Comparison of ENCODE assay signal across 12 mouse cellular contexts in the genomic region with DNA sequence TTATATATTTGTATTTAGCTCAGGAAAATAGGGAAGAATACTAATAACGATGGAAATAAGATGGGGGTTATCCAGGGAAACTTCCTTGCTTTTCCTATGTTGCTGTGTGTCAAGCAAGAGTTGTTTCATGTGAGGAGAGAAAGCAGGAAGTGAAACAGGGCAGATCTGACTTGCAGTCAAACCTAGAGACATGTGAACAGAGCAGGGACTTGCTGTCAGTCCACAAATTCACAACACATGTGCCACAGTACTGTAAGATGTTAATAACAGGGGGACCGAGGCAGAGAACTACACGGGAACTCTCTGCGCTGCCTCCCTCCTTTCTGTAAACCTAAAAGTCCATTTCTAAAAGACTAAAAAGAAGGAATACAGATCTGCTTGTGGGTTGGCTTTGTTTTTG.
DNase-seq lines count a peak whose midpoint lies in the region; ATAC-seq lines count a peak whose summit lies in the region.
"Had no signal": no experiment of that assay in that cellular context is flagged by ENCODE, and none has a peak within 500 bp of the region (broad histone marks: within the 10 kb centered on the region; RNA-seq: fewer than 3 reads in every experiment).

No protein-coding gene starts in this region.

- H3K9ac ChIP-seq in forebrain, embryonic 11.5 days (ENCODE audit: low read length): no peak overlapping the region
- no peak overlapping the region for H3K9ac ChIP-seq in hindbrain, embryonic 12.5 days
- no peak overlapping the region for H3K9ac ChIP-seq in hindbrain, embryonic 14.5 days
- H3K9ac ChIP-seq in limb, embryonic 13.5 days: no peak overlapping the region
- H3K9ac ChIP-seq: liver, embryonic 13.5 days had no signal

- no peak for ATAC-seq in forebrain, embryonic 11.5 days (replicated peaks; ENCODE audit: low FRiP score)
- no peak for ATAC-seq in hindbrain, embryonic 12.5 days (ENCODE audit: low FRiP score)
- no peak for ATAC-seq in hindbrain, embryonic 14.5 days (ENCODE audit: low FRiP score)
- peak; percentile 13; the same call in 1 of the 2 replicates for ATAC-seq in common myeloid progenitor, adult 5-6 weeks (replicated peaks; ENCODE audit: low read depth, poor library complexity, severe bottlenecking)
- ATAC-seq in limb, embryonic 13.5 days (ENCODE audit: low FRiP score, low read depth): no peak
- ATAC-seq: inflammation-experienced regulatory T-cells, adult 6 months had no signal

- H3K4me2 ChIP-seq in forebrain, embryonic 11.5 days (ENCODE audit: low read depth, low read length, severe bottlenecking): no peak overlapping the region
- no peak overlapping the region for H3K4me2 ChIP-seq in hindbrain, embryonic 12.5 days (replicated peaks)
- H3K4me2 ChIP-seq in hindbrain, embryonic 14.5 days (replicated peaks): no peak overlapping the region
- H3K4me2 ChIP-seq in limb, embryonic 13.5 days (replicated peaks): no peak overlapping the region
- H3K4me2 ChIP-seq: liver, embryonic 13.5 days had no signal

- no peak for DNase-seq in forebrain, embryonic 10.5 days (ENCODE audit: extremely low spot score, low spot score)
- DNase-seq in forebrain, embryonic 11.5 days (ENCODE audit: low spot score): no peak
- DNase-seq in hindbrain, embryonic 14.5 days (ENCODE audit: low spot score): no peak
- DNase-seq in lung, postnatal 4 days: no peak
- no peak for DNase-seq in cerebellum, adult 18-20 months
- DNase-seq: cerebellum, adult 8-10 months; liver, embryonic 13.5 days had no signal

- WGBS in forebrain, embryonic 10.5 days: 79% methylated on average over 4 of the region's 4 CpGs
- WGBS in forebrain, embryonic 11.5 days: 77% methylated on average over 4 of the region's 4 CpGs
- 69% methylated on average over 4 of the region's 4 CpGs for WGBS in hindbrain, embryonic 12.5 days
- 80% methylated on average over 4 of the region's 4 CpGs for WGBS in hindbrain, embryonic 14.5 days
- 57% methylated on average over 4 of the region's 4 CpGs for WGBS in limb, embryonic 13.5 days

- H3K36me3 ChIP-seq in forebrain, embryonic 10.5 days (replicated peaks): no peaks in the 10 kb centered on the region
- no peaks in the 10 kb centered on the region for H3K36me3 ChIP-seq in forebrain, embryonic 11.5 days (ENCODE audit: control insufficient read depth, insufficient read depth, low read length)
- H3K36me3 ChIP-seq in hindbrain, embryonic 12.5 days: no peaks in the 10 kb centered on the region
- no peaks in the 10 kb centered on the region for H3K36me3 ChIP-seq in hindbrain, embryonic 14.5 days (replicated peaks; ENCODE audit: control insufficient read depth, insufficient read depth)
- no peaks in the 10 kb centered on the region for H3K36me3 ChIP-seq in limb, embryonic 13.5 days
- H3K36me3 ChIP-seq: liver, embryonic 13.5 days had no signal

- peak overlapping the region; percentile 25; the same call in 1 of the 2 replicates for H3K27ac ChIP-seq in forebrain, embryonic 10.5 days
- H3K27ac ChIP-seq in forebrain, embryonic 11.5 days (ENCODE audit: low read depth, low read length): no peak overlapping the region
- peak overlapping the region; percentile 44; the same call in 1 of the 2 replicates for H3K27ac ChIP-seq in hindbrain, embryonic 12.5 days
- H3K27ac ChIP-seq in hindbrain, embryonic 14.5 days: no peak overlapping the region
- peak overlapping the region; percentile 10; the same call in 1 of the 2 replicates for H3K27ac ChIP-seq in limb, embryonic 13.5 days
- H3K27ac ChIP-seq: liver, embryonic 13.5 days had no signal

- peaks cover 46% of the 10 kb centered on the region for H3K4me1 ChIP-seq in forebrain, embryonic 10.5 days
- peaks cover 3% of the 10 kb centered on the region; the same call in 1 of the 2 replicates for H3K4me1 ChIP-seq in forebrain, embryonic 11.5 days (replicated peaks; ENCODE audit: control insufficient read depth, insufficient read depth, low read length)
- H3K4me1 ChIP-seq in hindbrain, embryonic 12.5 days: peaks cover 38% of the 10 kb centered on the region
- H3K4me1 ChIP-seq in hindbrain, embryonic 14.5 days (replicated peaks; ENCODE audit: control insufficient read depth, insufficient read depth, low read length): peaks cover 17% of the 10 kb centered on the region
- H3K4me1 ChIP-seq in limb, embryonic 13.5 days: peaks cover 58% of the 10 kb centered on the region
- H3K4me1 ChIP-seq: liver, embryonic 13.5 days had no signal

- no peak overlapping the region for H3K4me3 ChIP-seq in forebrain, embryonic 10.5 days
- H3K4me3 ChIP-seq in forebrain, embryonic 11.5 days (ENCODE audit: low read depth, low read length): no peak overlapping the region
- H3K4me3 ChIP-seq in hindbrain, embryonic 12.5 days: no peak overlapping the region
- H3K4me3 ChIP-seq in hindbrain, embryonic 14.5 days (replicated peaks; ENCODE audit: low read length): no peak overlapping the region
- no peak overlapping the region for H3K4me3 ChIP-seq in limb, embryonic 13.5 days
- H3K4me3 ChIP-seq: erythroblast, embryonic 14.5 days; liver, embryonic 13.5 days had no signal

- no peaks in the 10 kb centered on the region for H3K9me3 ChIP-seq in forebrain, embryonic 10.5 days
- no peaks in the 10 kb centered on the region for H3K9me3 ChIP-seq in forebrain, embryonic 11.5 days (ENCODE audit: control insufficient read depth, low read length)
- no peaks in the 10 kb centered on the region for H3K9me3 ChIP-seq in hindbrain, embryonic 12.5 days (replicated peaks)
- no peaks in the 10 kb centered on the region for H3K9me3 ChIP-seq in hindbrain, embryonic 14.5 days (ENCODE audit: control insufficient read depth, low read length)
- H3K9me3 ChIP-seq in limb, embryonic 13.5 days: no peaks in the 10 kb centered on the region
- H3K9me3 ChIP-seq: liver, embryonic 13.5 days had no signal

- H3K27me3 ChIP-seq in forebrain, embryonic 10.5 days (ENCODE audit: poor library complexity, severe bottlenecking): no peaks in the 10 kb centered on the region
- no peaks in the 10 kb centered on the region for H3K27me3 ChIP-seq in forebrain, embryonic 11.5 days (ENCODE audit: control insufficient read depth, insufficient read depth, low read length)
- H3K27me3 ChIP-seq in hindbrain, embryonic 12.5 days: no peaks in the 10 kb centered on the region
- no peaks in the 10 kb centered on the region for H3K27me3 ChIP-seq in hindbrain, embryonic 14.5 days (ENCODE audit: control insufficient read depth, insufficient read depth, low read length)
- no peaks in the 10 kb centered on the region for H3K27me3 ChIP-seq in limb, embryonic 13.5 days

Comparison
In these comparisons a context has a peak if more than half of its experiments do, and no peak if none do; other contexts are left out.
1. H3K27ac ChIP-seq: peak in forebrain, embryonic 10.5 days (single experiment), hindbrain, embryonic 12.5 days (single experiment) and limb, embryonic 13.5 days (single experiment); none in forebrain, embryonic 11.5 days (single experiment) and hindbrain, embryonic 14.5 days (single experiment).